ENCODE assay signal across 8 mouse cellular contexts in genomic region chr19:46471324-46472093, GRCm38 (mm10). TPM values are rescaled to one million over a fixed set of nuclear protein-coding genes. Genes with fewer than 3 reads are reported as not detected.
DNase-seq lines count a peak whose midpoint lies in the region; ATAC-seq and TF ChIP-seq lines count a peak whose summit lies in the region.

No protein-coding gene starts in this region.

- H3K9me3 ChIP-seq in embryonic facial prominence, embryonic 11.5 days (replicated peaks; ENCODE audit: control insufficient read depth, low read length) = no peaks in the 10 kb centered on the region

- 0 out of 2 replicates have a peak overlapping the region, but pooled peaks have one; percentile 22 for H3K9ac ChIP-seq in embryonic facial prominence, embryonic 11.5 days (replicated peaks; ENCODE audit: low read length)

- H3K27ac ChIP-seq in embryonic facial prominence, embryonic 11.5 days (replicated peaks; ENCODE audit: low read depth, low read length) = peak overlapping the region; percentile 57

- no peak for TF ChIP-seq POLR2A in myocyte (IDR thresholded peaks at IDR 0.05; ENCODE audit: insufficient read length, low read depth)

- no peak overlapping the region for H3K4me3 ChIP-seq in embryonic facial prominence, embryonic 11.5 days (ENCODE audit: low read depth, low read length)
- H3K4me3 ChIP-seq in myocyte = no peak overlapping the region

- WGBS in embryonic facial prominence, embryonic 11.5 days = 13% methylated on average over 10 of the region's 10 CpGs

- H3K4me1 ChIP-seq in embryonic facial prominence, embryonic 11.5 days (ENCODE audit: control insufficient read depth, insufficient read depth, low read length) = peaks cover 5% of the 10 kb centered on the region

- no peaks in the 10 kb centered on the region for H3K79me2 ChIP-seq in myocyte (ENCODE audit: control insufficient read depth, insufficient read depth)

- no peak overlapping the region for H3K4me2 ChIP-seq in embryonic facial prominence, embryonic 11.5 days (ENCODE audit: low read depth, low read length)
- H3K4me2 ChIP-seq in myocyte (ENCODE audit: low read depth) = peak overlapping the region; percentile 60

- peak; percentile 51 for DNase-seq in retina, postnatal 1 day
- no peak for DNase-seq in retina, embryonic 14.5 days (ENCODE audit: low spot score)
- DNase-seq in embryonic facial prominence, embryonic 11.5 days (ENCODE audit: low spot score) = peak; percentile 41
- DNase-seq in urinary bladder, postnatal 10 days (ENCODE audit: low spot score) = no peak
- DNase-seq in adrenal gland, adult 18-20 months (ENCODE audit: low spot score in 2 of 2) = no peak
- DNase-seq in thymus, postnatal 36 days = no peak

- H3ac ChIP-seq in myocyte (ENCODE audit: control insufficient read depth, insufficient read length) = no peak overlapping the region

- ATAC-seq in embryonic facial prominence, embryonic 11.5 days (replicated peaks; ENCODE audit: insufficient number of reproducible peaks, low FRiP score, low TSS enrichment, low read depth) = no peak
- peak; percentile 35 for ATAC-seq in inflammation-experienced regulatory T-cells, adult 6 months

- H3K27me3 ChIP-seq in embryonic facial prominence, embryonic 11.5 days (ENCODE audit: control insufficient read depth, insufficient read depth, low read length) = no peaks in the 10 kb centered on the region
- no peaks in the 10 kb centered on the region for H3K27me3 ChIP-seq in myocyte (ENCODE audit: control insufficient read depth, insufficient read depth, insufficient read length)

- H3K36me3 ChIP-seq in embryonic facial prominence, embryonic 11.5 days (replicated peaks; ENCODE audit: control insufficient read depth, insufficient read depth, low read depth, low read length) = peaks cover 3% of the 10 kb centered on the region; the same call in 1 of the 2 replicates
- peaks cover 9% of the 10 kb centered on the region for H3K36me3 ChIP-seq in myocyte (ENCODE audit: control insufficient read depth, insufficient read depth)

TF ChIP-seq in myocyte, 11 proteins besides CTCF, POLR2A, EP300 and RAD21:
- TF ChIP-seq E2F4 (IDR thresholded peaks at IDR 0.05; ENCODE audit: insufficient read depth) (no peak), MYOD1 (IDR thresholded peaks at IDR 0.05; ENCODE audit: control insufficient read depth in 1 of 3, insufficient read length in 2 of 3, low read depth in 2 of 3) (peak in 1 of 3 experiments; percentile 63), MYOG (IDR thresholded peaks at IDR 0.05; ENCODE audit: control insufficient read depth in 1 of 3, insufficient read depth in 1 of 3, insufficient read length in 2 of 3, low read depth in 2 of 3) (peak in 1 of 3 experiments; percentile 44)

RNA-seq across cellular contexts. Expression of gene Trim8, which starts 30.0 kb away (rescaled TPM):
- 17.8 and 18.6 TPM in 2 replicates for polyA plus RNA-seq in embryonic facial prominence, embryonic 11.5 days (2014; fragmentation: Nextera tagmentation; extraction: Ambion mirVana)
- polyA plus RNA-seq in inflammation-experienced regulatory T-cells, adult 6 months (2017; shearing (Covaris generic)) = 10 to 100 TPM; 24.1 to 26.3 (median 25.9) TPM
- 42.3 TPM for polyA plus RNA-seq in myocyte (2012; fragmentation: generic; extraction: Trizol)
- 10 to 100 TPM; 46.5 to 56.8 TPM for total RNA-seq in adrenal gland, adult 18-20 months (2021)

Comparison
In these comparisons a context has a peak if more than half of its experiments do, and no peak if none do; other contexts are left out.
1. DNase-seq: peak in retina, postnatal 1 day (single experiment) and embryonic facial prominence, embryonic 11.5 days (single experiment); none in retina, embryonic 14.5 days (single experiment), urinary bladder, postnatal 10 days (single experiment), adrenal gland, adult 18-20 months (0 of 2) and thymus, postnatal 36 days (0 of 2).